Mouse (Mus musculus): Measurements from ENCODE around the gene Srgap3. TPM values are rescaled to one million over a fixed set of nuclear protein-coding genes. Genes with fewer than 3 reads are reported as not detected.
A peak's percentile ranks its signal among the peaks of the same experiment; 100 is the strongest.

The Srgap3 gene
- polyA plus RNA-seq, 1 experiment from 2014 or later, result 68.8 TPM

GRCm38 (mm10) chr6:112976136-112976535 is 29.1 kb upstream of the Srgap3 start:
- H3K4me3 ChIP-seq (replicated peaks; ENCODE audit: low read depth, low read length), result no peak overlapping the region
- no peaks in the 10 kb centered on the region for H3K36me3 ChIP-seq (ENCODE audit: control insufficient read depth, insufficient read depth, low read length)
- no peak overlapping the region for H3K4me2 ChIP-seq (ENCODE audit: low read length)
- DNase-seq, result peak; percentile 44
- H3K27me3 ChIP-seq (ENCODE audit: control insufficient read depth, insufficient read depth, low read length), result no peaks in the 10 kb centered on the region
- no peak overlapping the region for H3K9ac ChIP-seq (replicated peaks; ENCODE audit: low read length)
- H3K4me1 ChIP-seq (ENCODE audit: control insufficient read depth, insufficient read depth, low read length), result peaks cover 54% of the 10 kb centered on the region
- H3K9me3 ChIP-seq (ENCODE audit: control insufficient read depth, low read length), result no peaks in the 10 kb centered on the region
- ATAC-seq (ENCODE audit: low FRiP score, low TSS enrichment), result no peak
- 67% methylated on average over 16 of the region's 16 CpGs for WGBS
- H3K27ac ChIP-seq (replicated peaks; ENCODE audit: low read depth, low read length), result no peak overlapping the region

DNA sequence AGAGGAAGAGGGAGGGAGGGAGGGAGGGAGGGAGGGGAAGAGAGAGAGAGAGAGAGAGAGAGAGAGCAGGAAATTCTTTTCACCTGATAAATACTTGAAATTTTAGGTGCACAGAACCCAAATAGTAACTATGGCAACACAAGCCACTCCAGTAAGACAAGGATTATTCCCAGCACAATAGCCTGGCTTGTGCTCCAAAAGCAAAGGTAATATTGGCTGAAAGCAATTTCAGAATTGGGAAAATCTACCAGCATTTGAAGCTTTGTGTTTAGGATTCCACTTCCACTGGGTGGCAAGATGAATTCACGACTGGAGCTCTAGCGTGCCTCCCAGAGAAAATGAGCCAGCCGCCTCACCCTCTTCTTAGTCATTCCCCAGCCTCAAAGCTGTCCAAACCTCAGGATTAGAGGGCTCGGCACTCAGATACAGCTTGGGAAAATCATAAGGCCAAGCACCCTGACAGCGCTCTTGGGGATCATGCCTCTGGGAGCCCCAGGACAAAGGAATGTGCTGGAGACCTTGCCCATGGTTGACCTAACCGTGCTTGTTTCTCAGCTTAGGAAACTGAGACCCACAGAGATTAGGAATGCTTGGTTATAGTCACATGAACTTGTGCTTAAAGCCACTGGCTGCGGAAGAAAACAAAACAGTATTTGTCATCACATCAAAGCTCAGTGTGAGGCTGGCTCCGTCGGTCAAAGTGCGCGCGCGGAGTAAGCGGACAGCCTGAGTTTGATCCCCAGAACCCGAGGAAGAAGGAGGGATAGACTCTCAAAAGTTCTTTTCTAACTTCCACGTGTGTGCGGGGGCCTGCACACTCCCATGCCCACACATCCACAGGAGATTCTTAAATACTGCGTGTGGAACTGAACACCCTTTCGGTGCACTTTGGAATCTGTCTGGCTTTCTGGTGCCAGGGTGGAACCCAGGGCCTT is 27.0 kb upstream of the Srgap3 start:
- H3K36me3 ChIP-seq (ENCODE audit: control insufficient read depth, insufficient read depth, low read length), result no peaks in the 10 kb centered on the region
- no peak overlapping the region; the same call in 1 of the 2 replicates for H3K9ac ChIP-seq (replicated peaks; ENCODE audit: low read length)
- peaks cover 63% of the 10 kb centered on the region for H3K4me1 ChIP-seq (ENCODE audit: control insufficient read depth, insufficient read depth, low read length)
- 23% methylated on average over 19 of the region's 19 CpGs for WGBS
- peak overlapping the region; percentile 44 for H3K4me2 ChIP-seq (ENCODE audit: low read length)
- H3K27me3 ChIP-seq (ENCODE audit: control insufficient read depth, insufficient read depth, low read length), result no peaks in the 10 kb centered on the region
- no peaks in the 10 kb centered on the region for H3K9me3 ChIP-seq (ENCODE audit: control insufficient read depth, low read length)
- DNase-seq, result peak; percentile 68
- peak overlapping the region; percentile 89 for H3K27ac ChIP-seq (replicated peaks; ENCODE audit: low read depth, low read length)
- no peak for ATAC-seq (ENCODE audit: low FRiP score, low TSS enrichment)
- no peak overlapping the region for H3K4me3 ChIP-seq (replicated peaks; ENCODE audit: low read depth, low read length)

- Histone ChIP-seq H3K27me3 (ENCODE audit: control insufficient read depth, insufficient read depth, low read length) (no peaks in the 10 kb centered on the region), H3K9ac (replicated peaks; ENCODE audit: low read length) (peak overlapping the region; percentile 20; the same call in 1 of the 2 replicates), H3K9me3 (ENCODE audit: control insufficient read depth, low read length) (no peaks in the 10 kb centered on the region), H3K27ac (replicated peaks; ENCODE audit: low read depth, low read length) (peak overlapping the region; percentile 89), H3K4me2 (ENCODE audit: low read length) (peak overlapping the region; percentile 44), H3K36me3 (ENCODE audit: control insufficient read depth, insufficient read depth, low read length) (no peaks in the 10 kb centered on the region), H3K4me3 (replicated peaks; ENCODE audit: low read depth, low read length) (no peak overlapping the region), H3K4me1 (ENCODE audit: control insufficient read depth, insufficient read depth, low read length) (peaks cover 63% of the 10 kb centered on the region)
- 3% methylated on average over 18 of the region's 18 CpGs for WGBS
- ATAC-seq (ENCODE audit: low FRiP score, low TSS enrichment), result peak; percentile 67
- DNase-seq, result peak; percentile 80
These were observed 26.0 kb upstream of the Srgap3 start for GRCm38 (mm10) chr6:112972858-112973631.

DNA sequence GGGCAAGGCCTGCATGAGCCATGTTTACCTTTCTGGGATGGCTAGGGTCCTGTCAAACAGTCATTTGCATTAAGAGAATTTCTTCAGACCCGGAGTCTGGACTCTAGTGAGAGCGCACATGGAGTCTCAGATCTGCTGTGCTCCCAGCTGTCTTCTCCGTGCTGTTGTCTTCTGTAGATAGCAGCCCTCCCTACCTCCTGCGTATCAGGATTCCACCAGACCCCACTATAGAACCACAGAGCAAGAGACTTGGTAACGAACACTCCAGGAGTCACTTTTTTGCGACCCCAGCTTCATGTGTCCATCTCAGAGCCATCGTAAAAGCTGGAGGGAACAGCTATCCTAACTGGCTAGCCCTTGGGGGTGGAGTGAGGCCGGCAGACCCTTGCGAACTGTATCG is 25.1 kb upstream of the Srgap3 start:
- DNase-seq, result peak; percentile 26
- peak overlapping the region; percentile 89 for H3K27ac ChIP-seq (replicated peaks; ENCODE audit: low read depth, low read length)
- H3K36me3 ChIP-seq (ENCODE audit: control insufficient read depth, insufficient read depth, low read length), result no peaks in the 10 kb centered on the region
- H3K9me3 ChIP-seq (ENCODE audit: control insufficient read depth, low read length), result no peaks in the 10 kb centered on the region
- H3K27me3 ChIP-seq (ENCODE audit: control insufficient read depth, insufficient read depth, low read length), result no peaks in the 10 kb centered on the region
- peaks cover 61% of the 10 kb centered on the region for H3K4me1 ChIP-seq (ENCODE audit: control insufficient read depth, insufficient read depth, low read length)
- H3K4me2 ChIP-seq (ENCODE audit: low read length), result peak overlapping the region; percentile 44
- 8% methylated on average over 10 of the region's 10 CpGs for WGBS
- no peak overlapping the region for H3K9ac ChIP-seq (replicated peaks; ENCODE audit: low read length)
- no peak for ATAC-seq (ENCODE audit: low FRiP score, low TSS enrichment)
- H3K4me3 ChIP-seq (replicated peaks; ENCODE audit: low read depth, low read length), result no peak overlapping the region

GRCm38 (mm10) chr6:112971116-112971768 is 24.2 kb upstream of the Srgap3 start:
- peak; percentile 22; the same call in 1 of the 2 replicates for ATAC-seq (ENCODE audit: low FRiP score, low TSS enrichment)
- Histone ChIP-seq H3K36me3 (ENCODE audit: control insufficient read depth, insufficient read depth, low read length) (no peaks in the 10 kb centered on the region), H3K27me3 (ENCODE audit: control insufficient read depth, insufficient read depth, low read length) (no peaks in the 10 kb centered on the region), H3K9ac (replicated peaks; ENCODE audit: low read length) (no peak overlapping the region), H3K4me2 (ENCODE audit: low read length) (peak overlapping the region; percentile 44), H3K4me3 (replicated peaks; ENCODE audit: low read depth, low read length) (no peak overlapping the region), H3K9me3 (ENCODE audit: control insufficient read depth, low read length) (no peaks in the 10 kb centered on the region), H3K4me1 (ENCODE audit: control insufficient read depth, insufficient read depth, low read length) (peaks cover 54% of the 10 kb centered on the region), H3K27ac (replicated peaks; ENCODE audit: low read depth, low read length) (peak overlapping the region; percentile 89)
- DNase-seq, result peak; percentile 64
- WGBS, result 4% methylated on average over 6 of the region's 6 CpGs

- ATAC-seq (ENCODE audit: low FRiP score, low TSS enrichment), result no peak
- Histone ChIP-seq H3K4me1 (ENCODE audit: control insufficient read depth, insufficient read depth, low read length) (peaks cover 21% of the 10 kb centered on the region), H3K4me3 (replicated peaks; ENCODE audit: low read depth, low read length) (no peak overlapping the region), H3K4me2 (ENCODE audit: low read length) (no peak overlapping the region), H3K36me3 (ENCODE audit: control insufficient read depth, insufficient read depth, low read length) (no peaks in the 10 kb centered on the region), H3K9ac (replicated peaks; ENCODE audit: low read length) (no peak overlapping the region), H3K27me3 (ENCODE audit: control insufficient read depth, insufficient read depth, low read length) (no peaks in the 10 kb centered on the region), H3K9me3 (ENCODE audit: control insufficient read depth, low read length) (no peaks in the 10 kb centered on the region), H3K27ac (replicated peaks; ENCODE audit: low read depth, low read length) (no peak overlapping the region)
- no peak for DNase-seq
- 96% methylated on average over 6 of the region's 6 CpGs for WGBS
These were observed 20.3 kb upstream of the Srgap3 start for GRCm38 (mm10) chr6:112967359-112967758.

GRCm38 (mm10) chr6:112958360-112958759 is 11.3 kb upstream of the Srgap3 start:
- Histone ChIP-seq H3K9ac (replicated peaks; ENCODE audit: low read length) (no peak overlapping the region), H3K4me3 (replicated peaks; ENCODE audit: low read depth, low read length) (no peak overlapping the region), H3K27me3 (ENCODE audit: control insufficient read depth, insufficient read depth, low read length) (no peaks in the 10 kb centered on the region), H3K4me2 (ENCODE audit: low read length) (no peak overlapping the region), H3K9me3 (ENCODE audit: control insufficient read depth, low read length) (peaks cover 5% of the 10 kb centered on the region; the same call in 1 of the 2 replicates), H3K27ac (replicated peaks; ENCODE audit: low read depth, low read length) (no peak overlapping the region), H3K36me3 (ENCODE audit: control insufficient read depth, insufficient read depth, low read length) (no peaks in the 10 kb centered on the region), H3K4me1 (ENCODE audit: control insufficient read depth, insufficient read depth, low read length) (peaks cover 2% of the 10 kb centered on the region; the same call in 1 of the 2 replicates)
- DNase-seq (no peak), ATAC-seq (ENCODE audit: low FRiP score, low TSS enrichment) (no peak)
- WGBS, result 59% methylated on average over 6 of the region's 6 CpGs

DNA sequence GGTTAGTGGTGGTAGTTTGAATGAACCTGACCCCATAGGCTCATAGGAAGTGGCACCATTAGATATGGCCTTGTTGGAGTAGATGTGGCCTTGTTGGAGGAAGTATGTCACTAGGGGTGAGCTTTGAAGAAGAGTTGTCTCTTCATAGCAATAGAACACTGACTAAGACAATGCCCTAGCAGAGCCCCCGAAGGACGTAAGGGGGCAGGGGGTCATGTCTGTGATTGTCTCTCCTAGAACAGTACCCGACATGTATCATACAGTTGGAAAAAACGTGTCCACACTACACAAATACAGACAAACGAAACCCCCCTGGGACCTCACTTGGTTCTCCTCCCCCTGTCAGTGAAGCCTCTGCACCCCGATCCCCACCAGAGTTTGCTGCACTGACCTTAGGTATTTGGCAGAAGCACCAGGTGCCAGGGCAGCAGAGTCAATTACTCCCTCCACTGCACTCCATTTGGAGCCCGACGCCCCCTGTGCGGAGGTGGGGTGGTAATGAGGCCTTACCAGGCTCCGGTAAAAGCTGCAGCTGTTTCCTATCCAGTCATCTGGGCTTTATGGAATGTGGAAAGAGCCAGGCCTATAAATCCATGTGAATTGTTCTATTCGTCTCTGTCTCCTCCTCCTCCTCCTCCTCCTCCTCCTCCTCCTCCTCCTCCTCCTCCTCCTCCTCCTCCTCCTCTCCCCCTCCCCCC is 10.7 kb upstream of the Srgap3 start:
- WGBS, result 38% methylated on average over 11 of the region's 11 CpGs
- ATAC-seq (ENCODE audit: low FRiP score, low TSS enrichment), result peak; percentile 8; the same call in 1 of the 2 replicates
- H3K4me2 ChIP-seq (ENCODE audit: low read length), result no peak overlapping the region

More for the DNA sequence above, 10.7 kb upstream of the Srgap3 start:
- peaks cover 5% of the 10 kb centered on the region; the same call in 1 of the 2 replicates for H3K9me3 ChIP-seq (ENCODE audit: control insufficient read depth, low read length)
- no peak overlapping the region for H3K4me3 ChIP-seq (replicated peaks; ENCODE audit: low read depth, low read length)
- H3K9ac ChIP-seq (replicated peaks; ENCODE audit: low read length), result no peak overlapping the region
- peak; percentile 46 for DNase-seq
- H3K27ac ChIP-seq (replicated peaks; ENCODE audit: low read depth, low read length), result 0 out of 2 replicates have a peak overlapping the region, but pooled peaks have one; percentile 37
- no peaks in the 10 kb centered on the region for H3K36me3 ChIP-seq (ENCODE audit: control insufficient read depth, insufficient read depth, low read length)
- no peaks in the 10 kb centered on the region for H3K27me3 ChIP-seq (ENCODE audit: control insufficient read depth, insufficient read depth, low read length)
- peaks cover 2% of the 10 kb centered on the region; the same call in 1 of the 2 replicates for H3K4me1 ChIP-seq (ENCODE audit: control insufficient read depth, insufficient read depth, low read length)

Measured in midbrain, embryonic 14.5 days (tissue).